Mouse (Mus musculus): ENCODE measurements around the gene P2ry14. TPM values are rescaled to one million over a fixed set of nuclear protein-coding genes. Genes with fewer than 3 reads are reported as not detected.

The P2ry14 gene
- polyA plus RNA-seq, 1 experiment from 2014 or later, result 2.1 TPM

Other genes with a start within 250 kb of the P2ry14 start
- gene Med12l, start 147.8 kb downstream of the P2ry14 start, polyA plus RNA-seq (2015; fragmentation: Nextera tagmentation; extraction: Ambion mirVana), result 1.9 and 2.0 TPM in 2 replicates
- 0.94 and 1.6 TPM in 2 replicates for gene Gpr171, start 51.8 kb downstream of the P2ry14 start, polyA plus RNA-seq (2015; fragmentation: Nextera tagmentation; extraction: Ambion mirVana)
- gene Gpr87, start 41.5 kb upstream of the P2ry14 start, polyA plus RNA-seq (2015; fragmentation: Nextera tagmentation; extraction: Ambion mirVana), result 39.1 and 39.8 TPM in 2 replicates
- 1.3 and 1.5 TPM in 2 replicates for gene P2ry13, start 57.3 kb upstream of the P2ry14 start, polyA plus RNA-seq (2015; fragmentation: Nextera tagmentation; extraction: Ambion mirVana)
- 2.5 and 2.7 TPM in 2 replicates for gene P2ry12, start 109.3 kb upstream of the P2ry14 start, polyA plus RNA-seq (2015; fragmentation: Nextera tagmentation; extraction: Ambion mirVana)
- gene Igsf10, start 190.8 kb upstream of the P2ry14 start, polyA plus RNA-seq (2015; fragmentation: Nextera tagmentation; extraction: Ambion mirVana), result 32.7 and 35.1 TPM in 2 replicates

Data from limb, embryonic 15.5 days (tissue).